Mouse (Mus musculus): ENCODE measurements around the gene Yeats2. TPM values are rescaled to one million over a fixed set of nuclear protein-coding genes. Genes with fewer than 3 reads are reported as not detected.

The Yeats2 gene
- 21.7 and 24.7 TPM in 2 replicates for polyA plus RNA-seq (2014; fragmentation: Nextera tagmentation; extraction: Ambion mirVana)

GRCm38 (mm10) chr16:20140772-20141531, at the start of gene Yeats2:
Yeats2 (plus strand) TSS chr16:20141063.
- H3K27me3 ChIP-seq (ENCODE audit: control insufficient read depth, insufficient read depth, low read length), result no peaks in the 10 kb centered on the region
- H3K4me3 ChIP-seq (replicated peaks; ENCODE audit: low read length), result peak within 1 kb of the TSS; percentile 83
- H3K4me1 ChIP-seq (replicated peaks; ENCODE audit: control insufficient read depth, insufficient read depth, low read length), result peaks cover 12% of the 10 kb centered on the region
- under 1% methylated on average over 88 of the region's 92 CpGs for WGBS
- DNase-seq (ENCODE audit: low spot score), result peak; percentile 80
- ATAC-seq (ENCODE audit: low FRiP score), result peak; percentile 96
- 0 out of 2 replicates have a peak, but pooled peaks cover 9% of the 10 kb centered on the region for H3K36me3 ChIP-seq (replicated peaks; ENCODE audit: control insufficient read depth, insufficient read depth)
- H3K9me3 ChIP-seq (ENCODE audit: control insufficient read depth, low read length), result no peaks in the 10 kb centered on the region
- peak within 1 kb of the TSS; percentile 92 for H3K9ac ChIP-seq
- H3K4me2 ChIP-seq (replicated peaks), result peak within 1 kb of the TSS; percentile 79
- peak within 1 kb of the TSS; percentile 97 for H3K27ac ChIP-seq

GRCm38 (mm10) chr16:20095966-20096365, 44.9 kb upstream of the Yeats2 start:
- H3K4me2 ChIP-seq (replicated peaks), result no peak overlapping the region
- no peak overlapping the region for H3K27ac ChIP-seq
- peaks cover 14% of the 10 kb centered on the region; the same call in 1 of the 2 replicates for H3K4me1 ChIP-seq (replicated peaks; ENCODE audit: control insufficient read depth, insufficient read depth, low read length)
- H3K27me3 ChIP-seq (ENCODE audit: control insufficient read depth, insufficient read depth, low read length), result no peaks in the 10 kb centered on the region
- no peak overlapping the region for H3K9ac ChIP-seq
- H3K4me3 ChIP-seq (replicated peaks; ENCODE audit: low read length), result no peak overlapping the region
- H3K36me3 ChIP-seq (replicated peaks; ENCODE audit: control insufficient read depth, insufficient read depth), result 0 out of 2 replicates have a peak, but pooled peaks cover 5% of the 10 kb centered on the region
- no peaks in the 10 kb centered on the region for H3K9me3 ChIP-seq (ENCODE audit: control insufficient read depth, low read length)
- no peak for ATAC-seq (ENCODE audit: low FRiP score)
- WGBS, result 74% methylated on average over 2 of the region's 2 CpGs
- DNase-seq (ENCODE audit: low spot score), result no peak

GRCm38 (mm10) chr16:20097069-20097710, 43.7 kb upstream of the Yeats2 start, which contains the start of gene Klhl24:
Klhl24 (plus strand) TSS chr16:20097542.
- Histone ChIP-seq H3K4me1 (replicated peaks; ENCODE audit: control insufficient read depth, insufficient read depth, low read length) (peaks cover 14% of the 10 kb centered on the region; the same call in 1 of the 2 replicates), H3K36me3 (replicated peaks; ENCODE audit: control insufficient read depth, insufficient read depth) (0 out of 2 replicates have a peak, but pooled peaks cover 8% of the 10 kb centered on the region), H3K4me2 (replicated peaks) (peak within 1 kb of the TSS; percentile 61), H3K27me3 (ENCODE audit: control insufficient read depth, insufficient read depth, low read length) (no peaks in the 10 kb centered on the region), H3K9ac (peak within 1 kb of the TSS; percentile 99), H3K4me3 (replicated peaks; ENCODE audit: low read length) (peak within 1 kb of the TSS; percentile 93), H3K27ac (peak within 1 kb of the TSS; percentile 97), H3K9me3 (ENCODE audit: control insufficient read depth, low read length) (no peaks in the 10 kb centered on the region)
- WGBS, result 1% methylated on average over 29 of the region's 29 CpGs
- ATAC-seq (ENCODE audit: low FRiP score) (peak; percentile 97), DNase-seq (ENCODE audit: low spot score) (peak; percentile 95)

GRCm38 (mm10) chr16:20097711-20098374, 43.0 kb upstream of the Yeats2 start:
- Histone ChIP-seq H3K27ac (peak overlapping the region; percentile 97), H3K9ac (peak overlapping the region; percentile 99), H3K4me1 (replicated peaks; ENCODE audit: control insufficient read depth, insufficient read depth, low read length) (peaks cover 14% of the 10 kb centered on the region; the same call in 1 of the 2 replicates), H3K9me3 (ENCODE audit: control insufficient read depth, low read length) (no peaks in the 10 kb centered on the region), H3K4me2 (replicated peaks) (peak overlapping the region; percentile 61), H3K36me3 (replicated peaks; ENCODE audit: control insufficient read depth, insufficient read depth) (peaks cover 14% of the 10 kb centered on the region; the same call in 1 of the 2 replicates), H3K4me3 (replicated peaks; ENCODE audit: low read length) (peak overlapping the region; percentile 93), H3K27me3 (ENCODE audit: control insufficient read depth, insufficient read depth, low read length) (no peaks in the 10 kb centered on the region)
- ATAC-seq (ENCODE audit: low FRiP score) (peak; percentile 89), DNase-seq (ENCODE audit: low spot score) (peak; percentile 78)
- WGBS, result under 1% methylated on average over 60 of the region's 61 CpGs

GRCm38 (mm10) chr16:20098375-20098727, 42.5 kb upstream of the Yeats2 start:
- DNase-seq (ENCODE audit: low spot score) (no peak), ATAC-seq (ENCODE audit: low FRiP score) (no peak)
- peak overlapping the region; percentile 93 for H3K4me3 ChIP-seq (replicated peaks; ENCODE audit: low read length)
- peak overlapping the region; percentile 97 for H3K27ac ChIP-seq
- peaks cover 14% of the 10 kb centered on the region; the same call in 1 of the 2 replicates for H3K4me1 ChIP-seq (replicated peaks; ENCODE audit: control insufficient read depth, insufficient read depth, low read length)
- H3K9ac ChIP-seq, result peak overlapping the region; percentile 99
- H3K4me2 ChIP-seq (replicated peaks), result peak overlapping the region; percentile 61
- WGBS, result 9% methylated on average over 4 of the region's 4 CpGs
- H3K9me3 ChIP-seq (ENCODE audit: control insufficient read depth, low read length), result peaks cover 4% of the 10 kb centered on the region
- peaks cover 19% of the 10 kb centered on the region for H3K36me3 ChIP-seq (replicated peaks; ENCODE audit: control insufficient read depth, insufficient read depth)
- H3K27me3 ChIP-seq (ENCODE audit: control insufficient read depth, insufficient read depth, low read length), result no peaks in the 10 kb centered on the region

- no peak overlapping the region for H3K9ac ChIP-seq
- DNase-seq (ENCODE audit: low spot score) (no peak), ATAC-seq (ENCODE audit: low FRiP score) (no peak)
- WGBS, result 94% methylated on average over 6 of the region's 6 CpGs
- peak overlapping the region; percentile 61 for H3K4me2 ChIP-seq (replicated peaks)
- H3K36me3 ChIP-seq (replicated peaks; ENCODE audit: control insufficient read depth, insufficient read depth), result peaks cover 26% of the 10 kb centered on the region
- H3K27me3 ChIP-seq (ENCODE audit: control insufficient read depth, insufficient read depth, low read length), result no peaks in the 10 kb centered on the region
- H3K27ac ChIP-seq, result no peak overlapping the region
- peaks cover 14% of the 10 kb centered on the region; the same call in 1 of the 2 replicates for H3K4me1 ChIP-seq (replicated peaks; ENCODE audit: control insufficient read depth, insufficient read depth, low read length)
- peaks cover 11% of the 10 kb centered on the region for H3K9me3 ChIP-seq (ENCODE audit: control insufficient read depth, low read length)
- H3K4me3 ChIP-seq (replicated peaks; ENCODE audit: low read length), result peak overlapping the region; percentile 93; the same call in 1 of the 2 replicates
Observed at GRCm38 (mm10) chr16:20098866-20099629, 41.8 kb upstream of the Yeats2 start.

GRCm38 (mm10) chr16:20106996-20107395, 33.9 kb upstream of the Yeats2 start:
- Histone ChIP-seq H3K27ac (no peak overlapping the region), H3K4me1 (replicated peaks; ENCODE audit: control insufficient read depth, insufficient read depth, low read length) (0 out of 2 replicates have a peak, but pooled peaks cover 8% of the 10 kb centered on the region), H3K9me3 (ENCODE audit: control insufficient read depth, low read length) (peaks cover 14% of the 10 kb centered on the region), H3K9ac (no peak overlapping the region), H3K4me3 (replicated peaks; ENCODE audit: low read length) (no peak overlapping the region), H3K4me2 (replicated peaks) (no peak overlapping the region), H3K27me3 (ENCODE audit: control insufficient read depth, insufficient read depth, low read length) (no peaks in the 10 kb centered on the region), H3K36me3 (replicated peaks; ENCODE audit: control insufficient read depth, insufficient read depth) (peaks cover 85% of the 10 kb centered on the region)
- WGBS, result 93% methylated on average over 8 of the region's 8 CpGs
- no peak for ATAC-seq (ENCODE audit: low FRiP score)
- no peak for DNase-seq (ENCODE audit: low spot score)

GRCm38 (mm10) chr16:20108961-20109360, 31.9 kb upstream of the Yeats2 start:
- no peak overlapping the region for H3K9ac ChIP-seq
- peaks cover 3% of the 10 kb centered on the region for H3K9me3 ChIP-seq (ENCODE audit: control insufficient read depth, low read length)
- 98% methylated on average over 6 of the region's 6 CpGs for WGBS
- 0 out of 2 replicates have a peak, but pooled peaks cover 9% of the 10 kb centered on the region for H3K4me1 ChIP-seq (replicated peaks; ENCODE audit: control insufficient read depth, insufficient read depth, low read length)
- H3K27me3 ChIP-seq (ENCODE audit: control insufficient read depth, insufficient read depth, low read length), result no peaks in the 10 kb centered on the region
- DNase-seq (ENCODE audit: low spot score) (no peak), ATAC-seq (ENCODE audit: low FRiP score) (no peak)
- H3K4me2 ChIP-seq (replicated peaks), result no peak overlapping the region
- peaks cover 77% of the 10 kb centered on the region for H3K36me3 ChIP-seq (replicated peaks; ENCODE audit: control insufficient read depth, insufficient read depth)
- no peak overlapping the region for H3K4me3 ChIP-seq (replicated peaks; ENCODE audit: low read length)
- H3K27ac ChIP-seq, result no peak overlapping the region
